Mouse (Mus musculus) forebrain, postnatal 0 days (tissue): ENCODE measurements around the gene Btbd1. TPM values are rescaled to one million over a fixed set of nuclear protein-coding genes. Genes with fewer than 3 reads are reported as not detected.

Experiments used
- ATAC-seq: fragments of 200-750 bp; cut with Nextera tagmentation; 2 replicates; pipeline ENCODE4 v1.8.0; 2017; ENCODE audit warnings: mild to moderate bottlenecking, moderate library complexity
- DNase-seq: peaks from one replicate; pipeline ENCODE4 v3.0.0-alpha.2; 2015
- H3K27ac ChIP-seq: fragments of 300-500 bp; sonication (generic); 2 replicates; pipeline ENCODE4 v1.5.1; 2014; ENCODE audit warnings: low read depth, mild to moderate bottlenecking, antibody characterized with exemption, low read length, moderate library complexity, mixed read lengths
- H3K27me3 ChIP-seq: fragments of 300-500 bp; sonication (generic); 2 replicates; pipeline ENCODE4 v1.6.1; 2014; ENCODE audit warnings: mild to moderate bottlenecking, low read length, mixed read lengths; ENCODE audit not compliant: insufficient read depth
- H3K36me3 ChIP-seq: fragments of 300-500 bp; sonication (generic); 2 replicates; pipeline ENCODE4 v1.6.1; 2014; ENCODE audit warnings: mild to moderate bottlenecking, moderate library complexity; ENCODE audit not compliant: insufficient read depth
- H3K4me1 ChIP-seq: fragments of 300-500 bp; sonication (generic); 2 replicates; pipeline ENCODE4 v1.6.1; 2014; ENCODE audit warnings: antibody characterized with exemption; ENCODE audit not compliant: insufficient read depth
- H3K4me2 ChIP-seq: fragments of 300-500 bp; sonication (generic); 2 replicates; pipeline ENCODE4 v1.6.1; 2014; ENCODE audit warnings: low read depth, mild to moderate bottlenecking, moderate library complexity
- H3K4me3 ChIP-seq: fragments of 300-500 bp; sonication (generic); 2 replicates; pipeline ENCODE4 v1.5.1; 2014; ENCODE audit warnings: low read depth, low read length, mixed read lengths
- H3K9ac ChIP-seq: fragments of 300-500 bp; sonication (generic); 2 replicates; pipeline ENCODE4 v1.6.1; 2014; ENCODE audit warnings: mild to moderate bottlenecking
- H3K9me3 ChIP-seq: fragments of 300-500 bp; sonication (generic); 2 replicates; pipeline ENCODE4 v1.6.1; 2016; ENCODE audit warnings: low read length
- CTCF ChIP-seq: sonication (generic); IDR thresholded peaks from 2 replicates; pipeline ENCODE4 v1.5.1; 2016; ENCODE audit warnings: antibody characterized with exemption, control low read depth, low read depth
- WGBS: fragments of 180-500 bp; shearing (Covaris S2); extraction: QIAGEN DNeasy Blood & Tissue Kit; methylation state at CpG from one replicate; pipeline ENCODE4 v1.1.7; 2014; 5-methylcytosine and 5-hydroxymethylcytosine counted together
- polyA plus RNA-seq: library from polyadenylated mRNA; unstranded; fragments of >200 nt; fragmentation: Nextera tagmentation; extraction: Ambion mirVana; gene quantifications from 2 replicates; pipeline ENCODE4 v1.2.1, GENCODE M21; 2015
- total RNA-seq: library from RNA; depleted of rRNA; stranded (reverse); fragments of >200 nt; gene quantifications from 2 replicates; pipeline ENCODE4 v1.2.3, GENCODE M21; 2014; rRNA removed

Btbd1 gene
- total and polyA plus RNA-seq, 2 experiments from 2014 or later: 101 to 142 TPM

GRCm38 (mm10) chr7:81762180-81763109 lies 66.8 kb downstream of the Btbd1 start, which contains the start of gene Ramac:
Ramac (plus strand) TSS chr7:81762925.
- Histone ChIP-seq H3K9ac (peak within 1 kb of the TSS; percentile 90), H3K4me1 (peaks cover 3% of the 10 kb centered on the region; the same call in 1 of the 2 replicates), H3K27me3 (no peaks in the 10 kb centered on the region), H3K4me3 (peak within 1 kb of the TSS; percentile 90), H3K9me3 (no peaks in the 10 kb centered on the region), H3K36me3 (no peaks in the 10 kb centered on the region), H3K4me2 (peak within 1 kb of the TSS; percentile 90), H3K27ac (peak within 1 kb of the TSS; percentile 84)
- TF ChIP-seq CTCF: peak; percentile 60
- 2% methylated on average over 56 of the region's 56 CpGs for WGBS
- peak; percentile 97 for ATAC-seq
- peak; percentile 97 for DNase-seq

- no peak overlapping the region for H3K4me3 ChIP-seq
- DNase-seq: no peak
- TF ChIP-seq CTCF: no peak
- no peak overlapping the region for H3K4me2 ChIP-seq
- no peaks in the 10 kb centered on the region for H3K4me1 ChIP-seq
- no peak overlapping the region for H3K9ac ChIP-seq
- no peak overlapping the region for H3K27ac ChIP-seq
- no peaks in the 10 kb centered on the region for H3K36me3 ChIP-seq
- no peak for ATAC-seq
- H3K9me3 ChIP-seq: no peaks in the 10 kb centered on the region
- WGBS: 87% methylated on average over 3 of the region's 3 CpGs
- H3K27me3 ChIP-seq: no peaks in the 10 kb centered on the region
Measured at GRCm38 (mm10) chr7:81747956-81748355, 81.3 kb downstream of the Btbd1 start.

GRCm38 (mm10) chr7:81744145-81744544 lies 85.1 kb downstream of the Btbd1 start:
- Histone ChIP-seq H3K27ac (no peak overlapping the region), H3K9ac (no peak overlapping the region), H3K4me1 (no peaks in the 10 kb centered on the region), H3K27me3 (no peaks in the 10 kb centered on the region), H3K9me3 (no peaks in the 10 kb centered on the region), H3K36me3 (no peaks in the 10 kb centered on the region), H3K4me3 (no peak overlapping the region), H3K4me2 (no peak overlapping the region)
- ATAC-seq (0 out of 2 replicates have a peak, but pooled peaks have one; percentile 38), DNase-seq (peak; percentile 27)
- WGBS: 73% methylated on average over 4 of the region's 4 CpGs
- peak; percentile 51 for TF ChIP-seq CTCF

Other genes starting within 250 kb of the Btbd1 start
- 23.9 and 27.9 TPM in 2 replicates for gene Homer2, start 121.9 kb downstream of the Btbd1 start, total RNA-seq
- 23.5 and 28.8 TPM in 2 replicates for gene Homer2, start 121.9 kb downstream of the Btbd1 start, polyA plus RNA-seq
- gene Ramac, start 66.5 kb downstream of the Btbd1 start, total RNA-seq: 105 and 125 TPM in 2 replicates
- gene Ramac, start 66.5 kb downstream of the Btbd1 start, polyA plus RNA-seq: 186 and 200 TPM in 2 replicates
- 46.3 and 50.9 TPM in 2 replicates for gene 3110040N11Rik, start 40.0 kb downstream of the Btbd1 start, total RNA-seq
- gene 3110040N11Rik, start 40.0 kb downstream of the Btbd1 start, polyA plus RNA-seq: 59.3 and 59.8 TPM in 2 replicates
- gene Gm10160, start 26.4 kb upstream of the Btbd1 start, total RNA-seq: not detected in 2 replicates
- not detected in 2 replicates for gene Gm10160, start 26.4 kb upstream of the Btbd1 start, polyA plus RNA-seq
- gene Tm6sf1, start 29.6 kb upstream of the Btbd1 start, total RNA-seq: 5.4 and 12.9 TPM in 2 replicates
- gene Tm6sf1, start 29.6 kb upstream of the Btbd1 start, polyA plus RNA-seq: 5.0 and 7.0 TPM in 2 replicates
- 158 and 191 TPM in 2 replicates for gene Hdgfl3, start 105.0 kb upstream of the Btbd1 start, total RNA-seq
- 50.2 and 62.5 TPM in 2 replicates for gene Hdgfl3, start 105.0 kb upstream of the Btbd1 start, polyA plus RNA-seq
- gene Bnc1, start 162.9 kb upstream of the Btbd1 start, total RNA-seq: not detected in 2 replicates
- gene Bnc1, start 162.9 kb upstream of the Btbd1 start, polyA plus RNA-seq: not detected in 2 replicates